Mouse (Mus musculus) limb, embryonic 12.5 days (tissue): Measurements from ENCODE around the gene Ska3. TPM values are rescaled to one million over a fixed set of nuclear protein-coding genes. Genes with fewer than 3 reads are reported as not detected.

ENCODE experiments used
- ATAC-seq: fragments of 200-750 bp; cut with Nextera tagmentation; 2 replicates; pipeline ENCODE4 v1.8.0; 2017; ENCODE audit warnings: low read depth, moderate TSS enrichment; ENCODE audit not compliant: insufficient number of reproducible peaks, insufficient read depth, low FRiP score, low TSS enrichment
- H3K27ac ChIP-seq: fragments of 300-500 bp; sonication (generic); 2 replicates; pipeline ENCODE4 v1.5.1; 2016; ENCODE audit warnings: mild to moderate bottlenecking, moderate library complexity
- H3K27me3 ChIP-seq: fragments of 300-500 bp; sonication (generic); 2 replicates; pipeline ENCODE4 v1.6.1; 2016; ENCODE audit warnings: mild to moderate bottlenecking, moderate library complexity
- H3K36me3 ChIP-seq: fragments of 300-500 bp; sonication (generic); 2 replicates; pipeline ENCODE4 v1.6.1; 2016; ENCODE audit warnings: mild to moderate bottlenecking, moderate library complexity
- H3K4me1 ChIP-seq: fragments of 300-500 bp; sonication (generic); replicated peaks from 2 replicates; pipeline ENCODE4 v1.6.1; 2016
- H3K4me2 ChIP-seq: fragments of 300-500 bp; sonication (generic); 2 replicates; pipeline ENCODE4 v1.6.1; 2016; ENCODE audit warnings: mild to moderate bottlenecking, moderate library complexity
- H3K4me3 ChIP-seq: fragments of 300-500 bp; sonication (generic); replicated peaks from 2 replicates; pipeline ENCODE4 v1.5.1; 2016; ENCODE audit warnings: mild to moderate bottlenecking
- H3K9ac ChIP-seq: fragments of 300-500 bp; sonication (generic); replicated peaks from 2 replicates; pipeline ENCODE4 v1.6.1; 2016; ENCODE audit warnings: mild to moderate bottlenecking, moderate library complexity
- H3K9me3 ChIP-seq: fragments of 300-500 bp; sonication (generic); 2 replicates; pipeline ENCODE4 v1.6.1; 2016; ENCODE audit warnings: mild to moderate bottlenecking, moderate library complexity
- WGBS: fragments of 180-500 bp; shearing (Covaris S2); methylation state at CpG from one replicate; pipeline ENCODE4 v1.1.7; 2016; 5-methylcytosine and 5-hydroxymethylcytosine counted together
- polyA plus RNA-seq: library from polyadenylated mRNA; unstranded; fragments of >200 nt; fragmentation: Nextera tagmentation; extraction: Ambion mirVana; gene quantifications from 2 replicates; pipeline ENCODE4 v1.2.1, GENCODE M21; 2016

Ska3 gene
- polyA plus RNA-seq, 1 experiment from 2014 or later = 57.3 TPM

- 13% methylated on average over 7 of the region's 7 CpGs for WGBS
- Histone ChIP-seq H3K27ac (0 out of 2 replicates have a peak overlapping the region, but pooled peaks have one; percentile 45), H3K9ac (no peak overlapping the region; the same call in 1 of the 2 replicates)
These were observed 28.4 kb downstream of the Ska3 start for GRCm38 (mm10) chr14:57797551-57797950.

GRCm38 (mm10) chr14:57791171-57791570, 34.8 kb downstream of the Ska3 start:
- Histone ChIP-seq H3K27me3 (no peaks in the 10 kb centered on the region), H3K9me3 (no peaks in the 10 kb centered on the region), H3K9ac (no peak overlapping the region), H3K4me2 (no peak overlapping the region), H3K4me1 (no peaks in the 10 kb centered on the region), H3K36me3 (no peaks in the 10 kb centered on the region), H3K27ac (no peak overlapping the region), H3K4me3 (no peak overlapping the region)
- 85% methylated on average over 4 of the region's 4 CpGs for WGBS
- no peak for ATAC-seq

More at GRCm38 (mm10) chr14:57797551-57797950, 28.4 kb downstream of the Ska3 start:
- H3K4me2 ChIP-seq = peak overlapping the region; percentile 62
- H3K4me1 ChIP-seq = peaks cover 19% of the 10 kb centered on the region
- peaks cover 18% of the 10 kb centered on the region for H3K36me3 ChIP-seq
- peak; percentile 56 for ATAC-seq
- no peaks in the 10 kb centered on the region for H3K27me3 ChIP-seq
- peak overlapping the region; percentile 80 for H3K4me3 ChIP-seq
- no peaks in the 10 kb centered on the region for H3K9me3 ChIP-seq

- H3K9ac ChIP-seq = no peak overlapping the region
- no peak overlapping the region for H3K4me3 ChIP-seq
- no peak overlapping the region for H3K27ac ChIP-seq
- ATAC-seq = no peak
- H3K4me1 ChIP-seq = no peaks in the 10 kb centered on the region
- H3K36me3 ChIP-seq = no peaks in the 10 kb centered on the region
- no peaks in the 10 kb centered on the region for H3K9me3 ChIP-seq
- WGBS = 85% methylated on average over 9 of the region's 9 CpGs
- H3K4me2 ChIP-seq = no peak overlapping the region
- H3K27me3 ChIP-seq = no peaks in the 10 kb centered on the region
These were observed 36.2 kb downstream of the Ska3 start for GRCm38 (mm10) chr14:57789759-57790158.

GRCm38 (mm10) chr14:57789311-57789710, 36.7 kb downstream of the Ska3 start:
- Histone ChIP-seq H3K27me3 (no peaks in the 10 kb centered on the region), H3K9me3 (no peaks in the 10 kb centered on the region), H3K9ac (no peak overlapping the region), H3K27ac (no peak overlapping the region), H3K4me1 (no peaks in the 10 kb centered on the region), H3K36me3 (no peaks in the 10 kb centered on the region), H3K4me2 (no peak overlapping the region), H3K4me3 (no peak overlapping the region)
- 65% methylated on average over 2 of the region's 2 CpGs for WGBS
- ATAC-seq = no peak

GRCm38 (mm10) chr14:57787406-57787805, 38.6 kb downstream of the Ska3 start:
- Histone ChIP-seq H3K27me3 (no peaks in the 10 kb centered on the region), H3K9me3 (no peaks in the 10 kb centered on the region), H3K9ac (no peak overlapping the region), H3K4me3 (no peak overlapping the region), H3K27ac (no peak overlapping the region), H3K36me3 (no peaks in the 10 kb centered on the region), H3K4me1 (no peaks in the 10 kb centered on the region), H3K4me2 (no peak overlapping the region)
- ATAC-seq = no peak
- 62% methylated on average over 4 of the region's 4 CpGs for WGBS

- H3K9ac ChIP-seq = no peak overlapping the region
- no peak overlapping the region for H3K4me2 ChIP-seq
- no peaks in the 10 kb centered on the region for H3K4me1 ChIP-seq
- ATAC-seq = no peak
- H3K4me3 ChIP-seq = no peak overlapping the region
- H3K36me3 ChIP-seq = no peaks in the 10 kb centered on the region
- no peaks in the 10 kb centered on the region for H3K9me3 ChIP-seq
- H3K27ac ChIP-seq = no peak overlapping the region
- no peaks in the 10 kb centered on the region for H3K27me3 ChIP-seq
- 80% methylated on average over 6 of the region's 6 CpGs for WGBS
These were observed 53.7 kb downstream of the Ska3 start for GRCm38 (mm10) chr14:57772157-57772815.

- no peak for ATAC-seq
- H3K27ac ChIP-seq = no peak overlapping the region
- no peaks in the 10 kb centered on the region for H3K4me1 ChIP-seq
- no peak overlapping the region for H3K9ac ChIP-seq
- 90% methylated on average over 5 of the region's 5 CpGs for WGBS
- H3K4me3 ChIP-seq = no peak overlapping the region
- H3K4me2 ChIP-seq = no peak overlapping the region
- no peaks in the 10 kb centered on the region for H3K27me3 ChIP-seq
- H3K9me3 ChIP-seq = no peaks in the 10 kb centered on the region
- H3K36me3 ChIP-seq = no peaks in the 10 kb centered on the region
These were observed 56.9 kb downstream of the Ska3 start for GRCm38 (mm10) chr14:57769102-57769501.

- Histone ChIP-seq H3K4me1 (peaks cover 3% of the 10 kb centered on the region; the same call in 1 of the 2 replicates), H3K9me3 (no peaks in the 10 kb centered on the region), H3K27ac (no peak overlapping the region; the same call in 1 of the 2 replicates), H3K36me3 (no peaks in the 10 kb centered on the region), H3K27me3 (no peaks in the 10 kb centered on the region), H3K9ac (no peak overlapping the region), H3K4me3 (no peak overlapping the region), H3K4me2 (no peak overlapping the region)
- whole genome bisulfite sequencing = 75% methylated on average over 10 of the region's 10 CpGs
- ATAC-seq = no peak
These were observed 65.3 kb downstream of the Ska3 start for GRCm38 (mm10) chr14:57760447-57761412.

- Histone ChIP-seq H3K36me3 (no peaks in the 10 kb centered on the region), H3K9ac (no peak within 1 kb of the TSS), H3K27me3 (no peaks in the 10 kb centered on the region), H3K4me2 (no peak within 1 kb of the TSS), H3K9me3 (no peaks in the 10 kb centered on the region), H3K4me3 (no peak within 1 kb of the TSS), H3K27ac (no peak within 1 kb of the TSS), H3K4me1 (peaks cover 3% of the 10 kb centered on the region; the same call in 1 of the 2 replicates)
- ATAC-seq = no peak
- WGBS = 71% methylated on average over 4 of the region's 4 CpGs
These were observed 67.7 kb downstream of the Ska3 start, which contains the start of gene Lats2 for GRCm38 (mm10) chr14:57758237-57758636. Gene Lats2, minus strand, starts transcription at chr14:57758388.
